Mouse (Mus musculus) forebrain, embryonic 12.5 days (tissue): ENCODE results near the gene Elk3. TPM values are rescaled to one million over a fixed set of nuclear protein-coding genes. Genes with fewer than 3 reads are reported as not detected.
A peak's percentile ranks its signal among the peaks of the same experiment; 100 is the strongest.

Experiments used
- ATAC-seq: fragments of 200-750 bp; cut with Nextera tagmentation; 2 replicates; pipeline ENCODE4 v1.8.0; 2017; ENCODE audit warnings: moderate TSS enrichment; ENCODE audit not compliant: low FRiP score
- H3K27ac ChIP-seq: fragments of 300-500 bp; sonication (generic); 2 replicates; pipeline ENCODE4 v1.5.1; 2016; ENCODE audit warnings: mild to moderate bottlenecking
- H3K27me3 ChIP-seq: fragments of 300-500 bp; sonication (generic); 2 replicates; pipeline ENCODE4 v1.6.1; 2016; ENCODE audit warnings: mild to moderate bottlenecking
- H3K36me3 ChIP-seq: fragments of 300-500 bp; sonication (generic); replicated peaks from 2 replicates; pipeline ENCODE4 v1.6.1; 2016; ENCODE audit warnings: mild to moderate bottlenecking
- H3K4me1 ChIP-seq: fragments of 300-500 bp; sonication (generic); 2 replicates; pipeline ENCODE4 v1.6.1; 2016
- H3K4me2 ChIP-seq: fragments of 300-500 bp; sonication (generic); 2 replicates; pipeline ENCODE4 v1.6.1; 2016; ENCODE audit warnings: mild to moderate bottlenecking, moderate library complexity
- H3K4me3 ChIP-seq: fragments of 300-500 bp; sonication (generic); replicated peaks from 2 replicates; pipeline ENCODE4 v1.5.1; 2016; ENCODE audit warnings: mild to moderate bottlenecking
- H3K9ac ChIP-seq: fragments of 300-500 bp; sonication (generic); 2 replicates; pipeline ENCODE4 v1.6.1; 2016; ENCODE audit warnings: mild to moderate bottlenecking
- H3K9me3 ChIP-seq: fragments of 300-500 bp; sonication (generic); 2 replicates; pipeline ENCODE4 v1.6.1; 2016
- WGBS: fragments of 180-500 bp; shearing (Covaris S2); methylation state at CpG from one replicate; pipeline ENCODE4 v1.1.7; 2016; 5-methylcytosine and 5-hydroxymethylcytosine counted together
- polyA plus RNA-seq: library from polyadenylated mRNA; unstranded; fragments of >200 nt; fragmentation: Nextera tagmentation; extraction: Ambion mirVana; gene quantifications from 2 replicates; pipeline ENCODE4 v1.2.1, GENCODE M21; 2016

Elk3 gene
- polyA plus RNA-seq, 1 experiment from 2014 or later = 12.6 TPM

DNA sequence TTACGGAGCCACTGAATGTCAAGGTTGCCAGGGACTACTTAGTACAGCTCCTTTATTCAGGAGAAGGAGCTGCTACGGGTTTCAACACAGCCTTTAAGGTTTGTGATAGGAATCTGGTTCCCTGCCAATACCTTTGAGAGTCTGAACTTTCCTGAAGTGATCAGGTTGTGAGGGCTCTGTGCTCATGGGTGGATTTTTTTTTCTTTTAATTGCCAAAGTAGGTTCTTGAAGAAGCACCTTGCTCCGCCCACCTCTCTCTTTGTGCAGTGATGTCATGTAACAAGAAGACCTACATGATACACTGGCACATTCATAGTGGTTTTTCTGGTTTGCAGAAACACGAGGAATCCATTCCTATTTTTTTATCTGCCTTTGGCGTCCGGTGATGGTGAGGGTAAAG is 16.3 kb upstream of the Elk3 start:
- 92% methylated on average over 6 of the region's 6 CpGs for WGBS
- Histone ChIP-seq H3K9me3 (no peaks in the 10 kb centered on the region), H3K4me1 (0 out of 2 replicates have a peak, but pooled peaks cover 3% of the 10 kb centered on the region), H3K27me3 (no peaks in the 10 kb centered on the region), H3K4me3 (no peak overlapping the region), H3K4me2 (no peak overlapping the region), H3K27ac (no peak overlapping the region), H3K36me3 (no peaks in the 10 kb centered on the region), H3K9ac (no peak overlapping the region)
- no peak for ATAC-seq

- Histone ChIP-seq H3K4me2 (no peak overlapping the region), H3K27me3 (no peaks in the 10 kb centered on the region), H3K9ac (no peak overlapping the region), H3K4me1 (0 out of 2 replicates have a peak, but pooled peaks cover 3% of the 10 kb centered on the region), H3K9me3 (no peaks in the 10 kb centered on the region), H3K27ac (no peak overlapping the region), H3K36me3 (no peaks in the 10 kb centered on the region), H3K4me3 (no peak overlapping the region)
- WGBS = 83% methylated on average over 8 of the region's 8 CpGs
- ATAC-seq = no peak
Observed at GRCm38 (mm10) chr10:93326741-93327100, 15.8 kb upstream of the Elk3 start.

DNA sequence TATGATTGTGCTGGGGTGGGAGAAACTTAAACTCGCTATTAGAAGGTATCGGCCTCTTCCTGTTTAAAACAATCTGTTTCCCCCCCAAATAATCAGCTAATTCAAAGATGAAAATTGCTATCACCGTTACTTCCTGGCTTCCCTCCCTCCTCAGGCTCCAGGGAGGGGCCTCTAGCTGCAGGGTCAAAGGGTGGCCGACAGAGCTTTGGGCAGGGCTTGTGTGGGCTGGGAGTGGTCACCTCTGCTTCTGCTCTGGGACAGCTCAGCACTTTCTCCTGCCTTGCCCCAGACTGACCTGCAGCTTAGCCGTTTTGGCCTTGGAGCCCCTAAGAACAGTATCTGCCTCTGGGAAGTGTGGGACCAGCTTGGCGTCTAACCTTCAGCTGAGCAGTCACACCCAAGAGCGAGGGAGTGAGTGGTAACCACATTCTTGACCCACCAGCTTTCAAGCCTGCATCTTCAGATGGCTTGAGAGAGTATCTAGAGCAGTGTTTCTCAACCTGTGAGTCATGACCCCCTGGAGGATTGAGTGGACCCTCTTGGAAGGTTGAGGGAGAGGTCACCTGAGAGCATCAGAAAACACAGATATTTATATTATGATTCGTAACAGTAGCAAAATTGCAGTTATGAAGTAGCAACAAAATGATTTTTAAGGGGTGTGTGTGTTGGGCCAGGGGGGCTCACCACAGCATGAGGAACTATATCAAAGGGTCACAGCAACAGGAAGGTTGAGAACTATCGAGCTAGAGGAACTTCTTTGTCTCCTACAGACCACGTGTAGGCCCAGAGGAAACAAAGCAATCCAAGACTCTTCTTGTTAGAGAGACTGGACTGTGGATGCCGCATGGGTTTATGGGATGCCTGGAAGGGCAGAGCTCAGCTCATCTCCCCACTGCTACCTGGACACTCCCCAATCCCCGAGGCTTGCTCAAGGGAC is 15.1 kb upstream of the Elk3 start:
- 0 out of 2 replicates have a peak, but pooled peaks cover 3% of the 10 kb centered on the region for H3K4me1 ChIP-seq
- H3K4me3 ChIP-seq = no peak overlapping the region
- no peaks in the 10 kb centered on the region for H3K27me3 ChIP-seq
- no peaks in the 10 kb centered on the region for H3K36me3 ChIP-seq
- H3K27ac ChIP-seq = no peak overlapping the region
- H3K9me3 ChIP-seq = no peaks in the 10 kb centered on the region
- H3K4me2 ChIP-seq = no peak overlapping the region
- H3K9ac ChIP-seq = no peak overlapping the region
- ATAC-seq = no peak
- 83% methylated on average over 12 of the region's 12 CpGs for WGBS

DNA sequence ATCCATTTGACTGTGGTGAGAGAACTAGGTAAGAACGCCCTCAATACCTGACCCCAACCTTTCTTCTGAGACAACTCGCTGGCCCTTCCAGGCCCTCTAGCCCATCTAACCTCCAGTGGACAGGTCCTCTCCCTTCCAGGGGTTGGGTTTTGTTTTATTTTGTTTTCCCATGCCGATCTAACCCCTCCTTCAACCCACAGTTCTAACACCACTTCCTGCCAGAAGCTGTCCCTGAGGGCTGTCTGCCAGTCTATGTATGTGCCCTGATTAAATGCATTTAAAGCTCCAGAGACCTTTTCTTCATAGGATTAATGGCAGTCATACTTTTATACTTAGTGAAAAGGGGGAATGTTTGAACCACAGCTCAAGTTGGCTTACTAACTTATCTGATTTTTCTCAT is 14.4 kb upstream of the Elk3 start:
- H3K4me1 ChIP-seq = 0 out of 2 replicates have a peak, but pooled peaks cover 3% of the 10 kb centered on the region
- no peaks in the 10 kb centered on the region for H3K36me3 ChIP-seq
- H3K27me3 ChIP-seq = no peaks in the 10 kb centered on the region
- no peaks in the 10 kb centered on the region for H3K9me3 ChIP-seq
- WGBS = 85% methylated on average over 3 of the region's 3 CpGs
- no peak for ATAC-seq
- H3K4me3 ChIP-seq = no peak overlapping the region
- H3K4me2 ChIP-seq = no peak overlapping the region
- H3K9ac ChIP-seq = no peak overlapping the region
- no peak overlapping the region for H3K27ac ChIP-seq

DNA sequence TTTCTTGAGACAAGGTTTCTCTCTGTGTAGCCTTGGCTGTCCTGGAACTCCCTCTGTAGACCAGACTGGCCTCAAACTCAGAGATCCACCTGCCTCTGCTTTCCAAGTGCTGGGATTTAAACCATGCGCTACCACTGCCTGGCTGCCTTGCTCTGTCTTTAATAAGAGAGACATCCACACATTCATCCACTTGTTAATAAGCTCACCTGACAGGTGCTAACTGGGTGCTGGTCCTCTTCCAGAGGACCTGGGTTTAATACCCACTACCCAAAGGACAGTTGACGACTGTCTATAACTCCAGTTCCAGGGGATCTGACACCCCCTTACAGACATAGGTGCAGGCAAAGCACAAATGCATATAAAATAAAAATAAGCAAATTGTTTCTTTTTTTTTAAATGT is 13.5 kb upstream of the Elk3 start:
- no peak overlapping the region for H3K4me3 ChIP-seq
- no peak overlapping the region for H3K9ac ChIP-seq
- H3K36me3 ChIP-seq = no peaks in the 10 kb centered on the region
- no peak overlapping the region for H3K4me2 ChIP-seq
- WGBS = 90% methylated on average over 2 of the region's 2 CpGs
- 0 out of 2 replicates have a peak, but pooled peaks cover 3% of the 10 kb centered on the region for H3K4me1 ChIP-seq
- H3K27me3 ChIP-seq = no peaks in the 10 kb centered on the region
- no peak overlapping the region for H3K27ac ChIP-seq
- H3K9me3 ChIP-seq = no peaks in the 10 kb centered on the region
- no peak for ATAC-seq

DNA sequence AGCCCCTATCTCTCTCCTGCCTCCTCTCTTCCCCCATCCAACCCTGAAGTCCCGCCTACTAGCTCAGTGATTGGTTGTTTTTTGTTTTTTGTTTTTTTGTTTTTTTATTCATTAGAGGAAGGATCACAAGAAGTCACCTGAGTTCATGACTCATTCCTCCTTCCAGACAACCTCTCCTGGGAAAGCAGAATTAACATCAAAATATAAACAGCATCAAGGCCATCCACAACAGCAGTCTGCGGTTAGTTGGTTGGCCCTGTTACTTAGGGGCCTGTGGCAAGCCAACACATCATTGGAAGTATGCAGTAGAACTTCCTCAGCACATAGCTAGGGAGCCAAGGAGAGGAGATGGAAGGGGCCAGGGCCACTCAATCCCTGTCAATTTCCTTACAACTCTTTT is 12.7 kb upstream of the Elk3 start:
- Histone ChIP-seq H3K27ac (no peak overlapping the region), H3K4me3 (no peak overlapping the region), H3K9ac (no peak overlapping the region), H3K36me3 (no peaks in the 10 kb centered on the region), H3K9me3 (no peaks in the 10 kb centered on the region), H3K4me2 (no peak overlapping the region), H3K4me1 (0 out of 2 replicates have a peak, but pooled peaks cover 3% of the 10 kb centered on the region), H3K27me3 (no peaks in the 10 kb centered on the region)
- ATAC-seq = no peak
- 93% methylated on average over 2 of the region's 2 CpGs for WGBS

DNA sequence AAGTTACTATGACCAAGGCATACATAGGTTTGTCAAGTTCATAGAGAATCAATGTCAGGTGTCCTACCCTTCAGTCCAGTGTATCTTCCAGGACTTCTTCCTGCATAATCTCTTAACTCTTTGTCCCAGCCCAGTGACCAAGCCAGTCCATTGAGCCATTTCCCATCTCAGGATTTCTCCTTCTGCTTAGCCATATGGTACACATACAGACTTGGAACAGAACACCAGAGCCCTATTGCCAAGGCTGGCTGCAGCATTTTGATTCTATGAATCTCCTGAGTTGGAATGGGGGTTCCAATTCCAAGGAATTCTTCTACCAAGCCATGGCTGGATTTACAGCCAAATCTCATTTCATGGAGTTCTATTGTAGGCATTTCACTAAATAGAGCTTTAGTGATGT is 10.8 kb upstream of the Elk3 start:
- no peak for ATAC-seq
- H3K9me3 ChIP-seq = no peaks in the 10 kb centered on the region
- H3K4me3 ChIP-seq = no peak overlapping the region
- H3K4me1 ChIP-seq = 0 out of 2 replicates have a peak, but pooled peaks cover 1% of the 10 kb centered on the region
- no peak overlapping the region for H3K9ac ChIP-seq
- H3K27me3 ChIP-seq = no peaks in the 10 kb centered on the region
- no peak overlapping the region for H3K4me2 ChIP-seq
- no peak overlapping the region for H3K27ac ChIP-seq
- H3K36me3 ChIP-seq = no peaks in the 10 kb centered on the region

DNA sequence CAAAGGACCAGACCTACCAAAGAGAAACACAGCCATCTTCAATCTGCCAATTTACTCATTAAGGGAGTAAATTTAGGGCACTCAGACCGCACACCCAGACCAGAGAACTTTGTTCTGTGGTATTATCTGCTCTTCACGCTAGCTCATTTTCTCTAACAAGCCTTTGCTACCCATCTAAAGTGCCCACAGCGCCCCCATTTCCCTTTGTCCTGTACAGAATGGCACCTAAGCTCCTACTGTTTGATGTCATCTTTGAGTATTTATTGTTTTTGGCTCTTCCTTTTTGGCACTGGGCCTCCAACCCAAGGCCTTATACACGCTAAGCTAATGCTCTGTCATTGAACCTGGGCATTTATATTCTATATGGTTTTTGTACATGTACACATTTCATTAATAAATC is 9.2 kb upstream of the Elk3 start:
- no peaks in the 10 kb centered on the region for H3K36me3 ChIP-seq
- ATAC-seq = no peak
- H3K27ac ChIP-seq = no peak overlapping the region
- no peak overlapping the region for H3K4me2 ChIP-seq
- H3K4me1 ChIP-seq = no peaks in the 10 kb centered on the region
- H3K27me3 ChIP-seq = no peaks in the 10 kb centered on the region
- WGBS = 79% methylated on average over 4 of the region's 4 CpGs
- no peaks in the 10 kb centered on the region for H3K9me3 ChIP-seq
- H3K9ac ChIP-seq = no peak overlapping the region
- H3K4me3 ChIP-seq = no peak overlapping the region

GRCm38 (mm10) chr10:93319526-93320063 is 8.7 kb upstream of the Elk3 start:
- Histone ChIP-seq H3K9ac (no peak overlapping the region), H3K27me3 (no peaks in the 10 kb centered on the region), H3K4me1 (no peaks in the 10 kb centered on the region), H3K27ac (no peak overlapping the region), H3K9me3 (no peaks in the 10 kb centered on the region), H3K4me2 (no peak overlapping the region), H3K4me3 (no peak overlapping the region), H3K36me3 (no peaks in the 10 kb centered on the region)
- ATAC-seq = no peak
- 82% methylated on average over 7 of the region's 7 CpGs for WGBS

DNA sequence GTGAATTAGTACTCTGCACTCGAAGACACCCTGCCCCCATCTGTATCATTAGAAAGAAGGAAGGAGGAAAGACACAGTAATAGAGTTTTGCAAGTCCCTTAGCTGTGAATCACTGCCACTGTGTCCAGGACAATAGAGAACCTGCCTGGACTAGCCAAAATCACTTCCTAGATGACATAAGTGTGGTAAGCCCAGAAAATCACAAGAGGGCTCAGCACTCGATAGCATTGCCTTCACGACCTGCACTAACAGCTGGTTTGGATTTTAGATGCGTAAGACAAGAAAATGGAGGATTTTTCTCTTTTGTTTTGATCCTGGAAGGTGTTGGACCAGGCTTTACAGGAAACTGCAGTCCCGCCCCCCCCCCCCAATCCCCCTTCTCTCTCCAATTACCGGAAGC is 6.0 kb upstream of the Elk3 start:
- Histone ChIP-seq H3K9ac (no peak overlapping the region), H3K27ac (no peak overlapping the region), H3K27me3 (peaks cover 9% of the 10 kb centered on the region), H3K9me3 (no peaks in the 10 kb centered on the region), H3K4me1 (peaks cover under 1% of the 10 kb centered on the region; the same call in 1 of the 2 replicates), H3K36me3 (no peaks in the 10 kb centered on the region), H3K4me3 (no peak overlapping the region), H3K4me2 (no peak overlapping the region)
- WGBS = 70% methylated on average over 6 of the region's 6 CpGs
- no peak for ATAC-seq

DNA sequence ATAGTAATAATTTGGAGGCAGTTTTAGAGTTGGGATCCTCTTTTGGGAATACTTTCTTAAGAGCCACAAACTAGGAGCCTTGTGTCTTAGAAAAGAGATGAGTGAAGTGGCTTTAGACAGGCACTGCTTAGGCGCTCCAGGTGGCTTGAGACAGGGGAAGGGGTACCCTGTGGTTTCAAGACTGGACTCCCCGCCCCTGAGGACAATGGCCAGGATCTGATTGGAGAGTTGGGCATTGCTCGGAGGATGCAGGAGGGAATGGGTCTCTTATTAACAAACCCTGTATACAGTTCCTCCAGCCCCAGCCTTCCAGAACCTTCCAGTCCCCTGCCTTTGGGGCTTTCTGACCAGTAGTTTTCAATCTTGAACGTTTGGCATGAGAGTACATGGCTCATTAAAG is 641 bp upstream of the Elk3 start:
- ATAC-seq = no peak
- WGBS = 3% methylated on average over 4 of the region's 4 CpGs
- peaks cover 19% of the 10 kb centered on the region for H3K27me3 ChIP-seq
- H3K9ac ChIP-seq = no peak overlapping the region
- H3K4me1 ChIP-seq = peaks cover 19% of the 10 kb centered on the region
- no peaks in the 10 kb centered on the region for H3K9me3 ChIP-seq
- H3K27ac ChIP-seq = no peak overlapping the region
- no peaks in the 10 kb centered on the region for H3K36me3 ChIP-seq
- peak overlapping the region; percentile 57; the same call in 1 of the 2 replicates for H3K4me3 ChIP-seq
- H3K4me2 ChIP-seq = peak overlapping the region; percentile 99

DNA sequence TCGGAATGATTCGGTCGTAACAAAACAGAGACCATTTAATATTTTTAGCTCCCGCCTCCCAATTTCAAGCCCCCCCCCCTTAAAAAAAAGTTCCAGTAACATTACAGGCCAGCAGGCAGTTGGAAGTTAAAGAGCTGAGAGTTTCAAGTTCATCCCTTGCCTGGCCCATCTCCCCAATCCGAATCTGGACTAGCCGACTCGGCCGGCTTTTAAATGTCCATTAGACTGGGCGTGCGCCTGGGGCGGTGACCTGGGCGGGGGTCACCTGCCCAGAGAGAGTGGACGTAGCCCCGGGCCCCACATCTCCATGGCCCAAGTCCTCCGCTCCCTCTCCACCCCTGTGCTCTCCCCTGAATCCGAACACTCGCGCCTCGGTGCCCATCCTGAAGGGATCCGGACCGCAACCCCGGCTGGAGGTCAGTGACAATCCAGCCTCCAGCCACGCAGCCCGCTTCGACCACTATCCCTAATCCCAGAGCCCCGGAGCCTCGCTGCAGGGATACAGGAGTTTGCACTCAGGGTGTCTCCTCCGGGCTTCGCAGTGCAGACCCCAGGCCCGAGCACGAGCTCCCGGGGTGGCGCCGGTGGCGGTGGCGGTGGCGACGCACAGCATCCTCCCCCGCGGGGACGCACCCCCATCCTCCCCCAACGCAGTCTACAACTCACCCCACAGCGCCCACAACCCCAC is 857 bp downstream of the Elk3 start:
- H3K27ac ChIP-seq = peak overlapping the region; percentile 70

More for the DNA sequence above, 857 bp downstream of the Elk3 start:
- Histone ChIP-seq H3K27me3 (peaks cover 19% of the 10 kb centered on the region), H3K4me1 (peaks cover 19% of the 10 kb centered on the region), H3K9me3 (no peaks in the 10 kb centered on the region), H3K36me3 (no peaks in the 10 kb centered on the region), H3K4me3 (peak overlapping the region; percentile 57), H3K9ac (peak overlapping the region; percentile 83), H3K4me2 (peak overlapping the region; percentile 99)
- ATAC-seq = peak; percentile 66; the same call in 1 of the 2 replicates
- WGBS = under 1% methylated on average over 43 of the region's 43 CpGs
